Mouse (Mus musculus): ENCODE data around the gene Osgin1. TPM values are rescaled to one million over a fixed set of nuclear protein-coding genes. Genes with fewer than 3 reads are reported as not detected.

The Osgin1 gene
- total and polyA plus RNA-seq, 2 experiments from 2014 or later: 0.38 TPM; not detected in 1

DNA sequence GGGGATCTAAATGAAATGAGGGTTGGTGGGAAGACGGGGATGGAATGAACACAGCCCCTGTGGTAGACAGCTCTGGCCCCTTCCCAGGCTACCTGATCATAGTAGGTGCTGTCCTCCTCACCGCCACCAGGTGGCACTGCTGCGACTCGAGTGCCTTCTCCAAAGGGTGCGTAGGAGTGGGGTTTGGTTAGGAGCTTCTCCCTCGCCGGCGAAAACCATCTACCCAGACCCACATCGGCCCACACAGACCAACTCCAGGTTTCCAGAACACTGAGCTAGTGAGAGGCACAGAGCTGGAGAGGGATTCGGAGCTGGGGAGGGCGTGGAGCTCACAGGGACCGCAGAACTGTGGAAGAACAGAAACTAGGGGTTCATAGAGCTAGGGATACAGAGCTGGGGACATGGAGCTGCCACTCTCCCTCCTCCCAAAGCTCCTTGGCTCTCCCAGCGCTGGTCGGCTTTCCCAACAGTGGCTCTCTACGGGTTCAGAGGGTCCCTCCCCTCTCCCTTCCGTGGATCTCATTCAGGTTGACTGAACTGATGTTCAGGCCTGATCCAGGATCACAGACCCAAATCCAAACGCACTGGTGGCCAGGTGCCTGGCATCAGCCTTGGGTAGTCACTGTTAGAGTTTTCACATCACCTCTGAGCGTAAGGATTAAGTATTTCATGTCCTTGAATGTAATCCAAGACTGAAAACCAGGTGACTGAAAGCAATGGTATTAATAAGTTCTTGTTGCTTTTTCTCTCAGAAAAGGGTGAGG, 21.0 kb upstream of the Osgin1 start:
- H3K27me3 ChIP-seq (ENCODE audit: control insufficient read depth, insufficient read depth, low read length): peaks cover 7% of the 10 kb centered on the region; the same call in 1 of the 2 replicates
- peak overlapping the region; percentile 55 for H3K4me2 ChIP-seq (ENCODE audit: low read depth, low read length)
- ATAC-seq (ENCODE audit: insufficient read depth, low read depth) (peak; percentile 78), DNase-seq (ENCODE audit: low spot score) (peak; percentile 69)
- H3K9ac ChIP-seq (replicated peaks; ENCODE audit: low read depth, low read length): peak overlapping the region; percentile 18; the same call in 1 of the 2 replicates
- H3K4me3 ChIP-seq (ENCODE audit: low read depth, low read length): peak overlapping the region; percentile 21
- H3K27ac ChIP-seq (ENCODE audit: low read depth): no peak overlapping the region
- 12% methylated on average over 18 of the region's 18 CpGs for WGBS
- H3K36me3 ChIP-seq (replicated peaks; ENCODE audit: control insufficient read depth, insufficient read depth, low read length): peaks cover 43% of the 10 kb centered on the region
- peak; percentile 94 for TF ChIP-seq CTCF (IDR thresholded peaks at IDR 0.05; ENCODE audit: low read depth)
- TF ChIP-seq EP300 (IDR thresholded peaks at IDR 0.05; ENCODE audit: low read depth): no peak
- H3K4me1 ChIP-seq (ENCODE audit: control insufficient read depth, insufficient read depth): no peaks in the 10 kb centered on the region
- no peaks in the 10 kb centered on the region for H3K9me3 ChIP-seq (replicated peaks; ENCODE audit: control insufficient read depth, low read length)

DNA sequence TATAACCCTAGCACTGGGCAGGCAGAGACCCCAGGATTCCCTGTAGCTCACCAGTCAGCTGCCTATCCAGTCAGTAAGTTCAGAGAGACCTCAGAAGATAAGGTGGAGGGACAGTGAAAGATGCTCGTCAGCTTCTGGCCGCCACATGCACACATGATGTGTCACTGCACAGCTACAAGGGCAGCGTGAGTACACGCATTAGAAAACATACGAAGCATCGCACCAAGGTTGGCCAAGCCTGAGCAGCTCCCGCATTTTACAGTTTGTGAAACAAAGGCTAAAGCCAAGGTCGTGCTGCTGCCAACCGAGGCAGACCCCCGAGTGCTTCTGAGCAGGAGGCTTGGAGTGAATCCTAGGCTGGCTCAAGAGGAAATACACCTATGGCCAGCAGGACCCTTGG, 20.3 kb upstream of the Osgin1 start:
- H3K4me1 ChIP-seq (ENCODE audit: control insufficient read depth, insufficient read depth): no peaks in the 10 kb centered on the region
- H3K4me3 ChIP-seq (ENCODE audit: low read depth, low read length): no peak overlapping the region
- no peaks in the 10 kb centered on the region for H3K9me3 ChIP-seq (replicated peaks; ENCODE audit: control insufficient read depth, low read length)
- H3K9ac ChIP-seq (replicated peaks; ENCODE audit: low read depth, low read length): no peak overlapping the region
- no peak for DNase-seq (ENCODE audit: low spot score)
- WGBS: 67% methylated on average over 10 of the region's 10 CpGs
- H3K27me3 ChIP-seq (ENCODE audit: control insufficient read depth, insufficient read depth, low read length): peaks cover 7% of the 10 kb centered on the region; the same call in 1 of the 2 replicates
- no peak for ATAC-seq (ENCODE audit: insufficient read depth, low read depth)
- no peak overlapping the region for H3K4me2 ChIP-seq (ENCODE audit: low read depth, low read length)
- H3K36me3 ChIP-seq (replicated peaks; ENCODE audit: control insufficient read depth, insufficient read depth, low read length): peaks cover 36% of the 10 kb centered on the region
- H3K27ac ChIP-seq (ENCODE audit: low read depth): no peak overlapping the region
- TF ChIP-seq EP300 (IDR thresholded peaks at IDR 0.05; ENCODE audit: low read depth) (no peak), CTCF (IDR thresholded peaks at IDR 0.05; ENCODE audit: low read depth) (no peak)

DNA sequence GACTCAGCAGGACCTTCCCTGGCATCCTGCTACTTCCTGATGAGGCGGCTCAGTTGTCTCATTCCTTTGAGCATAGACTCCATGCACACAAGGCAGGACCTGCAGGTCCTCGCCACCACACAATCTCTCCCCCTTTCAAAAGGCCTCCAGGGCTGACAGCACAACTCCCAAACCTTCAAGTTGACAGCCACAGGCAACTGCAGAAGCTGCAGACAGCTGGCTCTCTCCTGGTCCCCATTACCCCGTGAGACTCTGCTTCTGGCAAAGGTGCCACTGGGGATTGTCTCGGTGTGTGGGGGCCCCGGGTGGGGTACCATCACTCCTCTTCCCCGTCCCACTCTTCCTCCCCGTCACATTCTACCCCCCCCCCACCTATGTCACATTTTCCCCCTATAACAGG, 13.6 kb upstream of the Osgin1 start:
- Histone ChIP-seq H3K4me2 (ENCODE audit: low read depth, low read length) (no peak overlapping the region), H3K4me1 (ENCODE audit: control insufficient read depth, insufficient read depth) (peaks cover 25% of the 10 kb centered on the region), H3K27ac (ENCODE audit: low read depth) (no peak overlapping the region), H3K9ac (replicated peaks; ENCODE audit: low read depth, low read length) (no peak overlapping the region), H3K9me3 (replicated peaks; ENCODE audit: control insufficient read depth, low read length) (no peaks in the 10 kb centered on the region), H3K4me3 (ENCODE audit: low read depth, low read length) (no peak overlapping the region), H3K36me3 (replicated peaks; ENCODE audit: control insufficient read depth, insufficient read depth, low read length) (no peaks in the 10 kb centered on the region), H3K27me3 (ENCODE audit: control insufficient read depth, insufficient read depth, low read length) (peaks cover 4% of the 10 kb centered on the region; the same call in 1 of the 2 replicates)
- no peak for TF ChIP-seq CTCF (IDR thresholded peaks at IDR 0.05; ENCODE audit: low read depth)
- no peak for TF ChIP-seq EP300 (IDR thresholded peaks at IDR 0.05; ENCODE audit: low read depth)
- 56% methylated on average over 7 of the region's 7 CpGs for WGBS
- no peak for ATAC-seq (ENCODE audit: insufficient read depth, low read depth)
- DNase-seq (ENCODE audit: low spot score): no peak

DNA sequence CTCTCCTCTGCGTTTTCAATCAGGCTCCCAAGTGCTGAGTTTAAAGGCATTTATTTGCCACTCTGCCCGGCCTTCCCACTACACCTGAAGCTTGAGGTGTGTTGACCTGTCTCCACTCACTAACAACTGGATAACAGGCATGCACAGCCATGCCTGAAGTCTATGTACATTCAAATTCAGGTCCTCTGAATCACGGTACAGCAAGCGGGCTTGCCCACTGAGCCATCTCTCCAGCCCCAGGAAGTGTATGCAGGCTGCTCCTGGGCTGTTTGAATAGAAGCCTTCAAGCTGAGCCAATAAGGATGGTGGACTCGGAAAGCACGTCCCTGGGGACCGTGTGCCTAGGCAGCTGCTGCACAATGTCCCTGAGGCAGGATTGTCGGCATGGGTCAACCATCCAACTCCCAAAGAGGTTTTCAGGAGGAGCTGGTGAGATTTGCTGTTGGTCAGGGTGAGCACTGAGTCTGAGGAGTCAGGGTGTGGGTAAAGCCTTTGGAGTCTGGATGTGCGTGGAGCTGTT, 12.3 kb upstream of the Osgin1 start:
- H3K4me1 ChIP-seq (ENCODE audit: control insufficient read depth, insufficient read depth): peaks cover 28% of the 10 kb centered on the region
- WGBS: 47% methylated on average over 9 of the region's 9 CpGs
- H3K4me3 ChIP-seq (ENCODE audit: low read depth, low read length): no peak overlapping the region
- ATAC-seq (ENCODE audit: insufficient read depth, low read depth) (no peak), DNase-seq (ENCODE audit: low spot score) (no peak)
- no peaks in the 10 kb centered on the region for H3K36me3 ChIP-seq (replicated peaks; ENCODE audit: control insufficient read depth, insufficient read depth, low read length)
- H3K27ac ChIP-seq (ENCODE audit: low read depth): peak overlapping the region; percentile 21
- TF ChIP-seq CTCF (IDR thresholded peaks at IDR 0.05; ENCODE audit: low read depth): no peak
- TF ChIP-seq EP300 (IDR thresholded peaks at IDR 0.05; ENCODE audit: low read depth): no peak
- H3K9me3 ChIP-seq (replicated peaks; ENCODE audit: control insufficient read depth, low read length): no peaks in the 10 kb centered on the region
- H3K27me3 ChIP-seq (ENCODE audit: control insufficient read depth, insufficient read depth, low read length): no peaks in the 10 kb centered on the region
- H3K4me2 ChIP-seq (ENCODE audit: low read depth, low read length): no peak overlapping the region
- H3K9ac ChIP-seq (replicated peaks; ENCODE audit: low read depth, low read length): no peak overlapping the region

DNA sequence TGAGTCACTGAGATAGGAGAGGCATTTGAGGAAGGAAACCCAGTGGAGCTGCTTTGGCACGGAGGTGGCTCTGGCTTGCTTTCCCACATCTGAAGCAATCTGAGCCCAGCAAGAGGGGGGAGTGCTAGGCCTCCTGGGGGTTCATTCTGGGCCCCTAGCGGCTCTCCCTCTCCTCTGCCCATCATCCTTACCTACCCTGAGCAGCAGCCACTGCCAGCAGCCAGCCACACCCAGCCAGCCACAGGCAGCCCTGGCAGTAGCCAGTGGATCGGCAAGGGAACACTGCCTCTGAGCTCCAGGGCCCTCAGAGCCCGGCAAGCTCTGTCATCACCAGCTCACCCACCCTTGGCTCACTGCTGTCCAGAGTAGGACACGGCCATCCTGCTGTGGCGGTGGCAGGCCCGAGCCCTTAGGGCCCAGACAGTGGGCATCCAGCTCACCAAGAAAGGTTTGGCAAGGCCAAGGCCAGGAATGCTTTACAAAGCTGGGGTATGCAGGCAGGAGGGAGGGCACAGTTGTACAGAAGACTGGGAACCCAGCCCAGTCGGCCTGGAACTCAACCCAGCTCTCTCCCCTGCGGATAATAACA, 11.7 kb upstream of the Osgin1 start:
- no peak overlapping the region for H3K4me3 ChIP-seq (ENCODE audit: low read depth, low read length)
- no peak overlapping the region for H3K9ac ChIP-seq (replicated peaks; ENCODE audit: low read depth, low read length)
- no peaks in the 10 kb centered on the region for H3K36me3 ChIP-seq (replicated peaks; ENCODE audit: control insufficient read depth, insufficient read depth, low read length)
- no peaks in the 10 kb centered on the region for H3K9me3 ChIP-seq (replicated peaks; ENCODE audit: control insufficient read depth, low read length)
- 26% methylated on average over 9 of the region's 9 CpGs for WGBS
- peak; percentile 30 for DNase-seq (ENCODE audit: low spot score)
- H3K27me3 ChIP-seq (ENCODE audit: control insufficient read depth, insufficient read depth, low read length): no peaks in the 10 kb centered on the region
- H3K27ac ChIP-seq (ENCODE audit: low read depth): peak overlapping the region; percentile 70
- H3K4me1 ChIP-seq (ENCODE audit: control insufficient read depth, insufficient read depth): peaks cover 28% of the 10 kb centered on the region
- no peak overlapping the region for H3K4me2 ChIP-seq (ENCODE audit: low read depth, low read length)
- ATAC-seq (ENCODE audit: insufficient read depth, low read depth): peak; percentile 40
- TF ChIP-seq EP300 (IDR thresholded peaks at IDR 0.05; ENCODE audit: low read depth) (no peak), CTCF (IDR thresholded peaks at IDR 0.05; ENCODE audit: low read depth) (no peak)

Measured in heart, postnatal 0 days (tissue).